Mouse (Mus musculus) Patski (cell line): ENCODE data around the gene Kcnj6. TPM values are rescaled to one million over a fixed set of nuclear protein-coding genes. Genes with fewer than 3 reads are reported as not detected.

Experiments
- ATAC-seq: fragments of 100-300 bp; one replicate; pipeline ENCODE4 v1.8.0; 2021
- CTCF ChIA-PET: fragments of 350-600 bp; sonication (Branson Sonifier 250); formaldehyde crosslinking; loops from one replicate; lab custom pipeline; 2022; ENCODE audit warnings: inconsistent platforms; lab: Charles Lee
- POLR2A ChIA-PET: fragments of 350-600 bp; sonication (Branson Sonifier 250); formaldehyde crosslinking; loops from one replicate; lab custom pipeline; 2022; ENCODE audit warnings: antibody characterized with exemption, inconsistent platforms; lab: Charles Lee
- DNase-seq: peaks from one replicate; pipeline ENCODE4 v3.0.0-alpha.2; 2011; ENCODE audit warnings: low read depth, low spot score
- H3K27me3 ChIP-seq: fragments of 371-371 bp; one replicate; pipeline ENCODE4 v1.5.1; 2021
- CTCF ChIP-seq: fragments of 100-300 bp; IDR thresholded peaks from one replicate; pipeline ENCODE4 v1.5.1; 2021
- in situ Hi-C: fragments of 300-500 bp; cut with MboI; formaldehyde crosslinking; loops from 3 replicates; pipeline ENCODE4 v1.11.1; 2018; ENCODE audit warnings: low pct_unique_long_range_greater_than_20kb, mixed read lengths
- polyA plus RNA-seq: library from polyadenylated mRNA; unstranded; gene quantifications from one replicate; pipeline ENCODE4 v1.2.3, GENCODE M21; 2021

Gene Kcnj6
- not detected for polyA plus RNA-seq

- no peak for DNase-seq
- H3K27me3 ChIP-seq: peaks cover 21% of the 10 kb centered on the region
- in situ Hi-C loops: no loop called here
- CTCF ChIA-PET: no interaction called here
- no peak for ATAC-seq
- POLR2A ChIA-PET: no interaction called here
- no peak for TF ChIP-seq CTCF
Measured at GRCm38 (mm10) chr16:94997340-94997849, at the start of gene Kcnj6. Kcnj6 (minus strand) TSS chr16:94997701.

- H3K27me3 ChIP-seq: peaks cover 2% of the 10 kb centered on the region
- ATAC-seq (no peak), DNase-seq (no peak)
- POLR2A ChIA-PET: no interaction called here
- in situ Hi-C loops: no loop called here
- TF ChIP-seq CTCF: no peak
- CTCF ChIA-PET: no interaction called here
Measured at GRCm38 (mm10) chr16:95009937-95010336, 12.4 kb upstream of the Kcnj6 start.

- in situ Hi-C loops: no loop called here
- POLR2A ChIA-PET: no interaction called here
- ATAC-seq (no peak), DNase-seq (no peak)
- peaks cover 3% of the 10 kb centered on the region for H3K27me3 ChIP-seq
- CTCF ChIA-PET: no interaction called here
- no peak for TF ChIP-seq CTCF
Measured at GRCm38 (mm10) chr16:95004599-95004998, 7.1 kb upstream of the Kcnj6 start.

GRCm38 (mm10) chr16:94999551-94999950, 2.0 kb upstream of the Kcnj6 start:
- no peak for DNase-seq
- ChIA-PET POLR2A (no interaction called here), CTCF (no interaction called here)
- no peak for ATAC-seq
- TF ChIP-seq CTCF: no peak
- in situ Hi-C loops: no loop called here
- H3K27me3 ChIP-seq: peaks cover 16% of the 10 kb centered on the region

- TF ChIP-seq CTCF: no peak
- DNase-seq: no peak
- peaks cover 18% of the 10 kb centered on the region for H3K27me3 ChIP-seq
- ChIA-PET POLR2A (no interaction called here), CTCF (no interaction called here)
- no peak for ATAC-seq
- in situ Hi-C loops: no loop called here
Measured at GRCm38 (mm10) chr16:94999019-94999418, 1.5 kb upstream of the Kcnj6 start.

GRCm38 (mm10) chr16:94996791-94997281, 665 bp downstream of the Kcnj6 start:
- in situ Hi-C loops: no loop called here
- ChIA-PET CTCF (no interaction called here), POLR2A (no interaction called here)
- H3K27me3 ChIP-seq: peaks cover 22% of the 10 kb centered on the region
- ATAC-seq (no peak), DNase-seq (no peak)
- no peak for TF ChIP-seq CTCF

- ATAC-seq (no peak), DNase-seq (no peak)
- peaks cover 28% of the 10 kb centered on the region for H3K27me3 ChIP-seq
- no peak for TF ChIP-seq CTCF
- ChIA-PET POLR2A (no interaction called here), CTCF (no interaction called here)
- in situ Hi-C loops: no loop called here
Measured at GRCm38 (mm10) chr16:94995542-94996131, 1.9 kb downstream of the Kcnj6 start.

GRCm38 (mm10) chr16:94994924-94995323, 2.6 kb downstream of the Kcnj6 start:
- CTCF ChIA-PET: no interaction called here
- no peak for TF ChIP-seq CTCF
- H3K27me3 ChIP-seq: peaks cover 28% of the 10 kb centered on the region
- POLR2A ChIA-PET: no interaction called here
- in situ Hi-C loops: no loop called here
- ATAC-seq (no peak), DNase-seq (no peak)

GRCm38 (mm10) chr16:94994148-94994547, 3.4 kb downstream of the Kcnj6 start:
- no peak for ATAC-seq
- in situ Hi-C loops: no loop called here
- CTCF ChIA-PET: no interaction called here
- no peak for DNase-seq
- TF ChIP-seq CTCF: no peak
- peaks cover 28% of the 10 kb centered on the region for H3K27me3 ChIP-seq
- POLR2A ChIA-PET: no interaction called here

GRCm38 (mm10) chr16:94990114-94990513, 7.4 kb downstream of the Kcnj6 start:
- in situ Hi-C loops: no loop called here
- ChIA-PET CTCF (no interaction called here), POLR2A (no interaction called here)
- DNase-seq (no peak), ATAC-seq (no peak)
- peaks cover 12% of the 10 kb centered on the region for H3K27me3 ChIP-seq
- TF ChIP-seq CTCF: no peak

- CTCF ChIA-PET: interaction anchor here (0.6 kb wide), 1 partner anchor 55 kb away, joined by 3 read pairs; no protein-coding TSS in a partner anchor
- POLR2A ChIA-PET: no interaction called here
- TF ChIP-seq CTCF: no peak
- in situ Hi-C loops: no loop called here
- ATAC-seq (no peak), DNase-seq (no peak)
- peaks cover 4% of the 10 kb centered on the region for H3K27me3 ChIP-seq
Measured at GRCm38 (mm10) chr16:94986731-94987130, 10.8 kb downstream of the Kcnj6 start.
